Mouse (Mus musculus) forebrain, embryonic 11.5 days (tissue): ENCODE results near the gene Nhlrc4. TPM values are rescaled to one million over a fixed set of nuclear protein-coding genes. Genes with fewer than 3 reads are reported as not detected.

Experiments used
- ATAC-seq: fragments of 200-750 bp; cut with Nextera tagmentation; replicated peaks from 2 replicates; pipeline ENCODE4 v1.8.0; 2017; ENCODE audit warnings: moderate TSS enrichment; ENCODE audit not compliant: low FRiP score
- DNase-seq: peaks from one replicate; pipeline ENCODE4 v3.0.0-alpha.2; 2017; ENCODE audit warnings: low spot score
- H3K27ac ChIP-seq: fragments of 300-500 bp; sonication (generic); 2 replicates; pipeline ENCODE4 v1.5.1; 2014; ENCODE audit warnings: low read depth, low read length
- H3K27me3 ChIP-seq: fragments of 300-500 bp; sonication (generic); 2 replicates; pipeline ENCODE4 v1.6.1; 2014; ENCODE audit warnings: mild to moderate bottlenecking, low read length, mixed read lengths; ENCODE audit not compliant: control insufficient read depth, insufficient read depth
- H3K36me3 ChIP-seq: fragments of 300-500 bp; sonication (generic); 2 replicates; pipeline ENCODE4 v1.6.1; 2014; ENCODE audit warnings: mild to moderate bottlenecking, low read length, moderate library complexity, mixed read lengths; ENCODE audit not compliant: control insufficient read depth, insufficient read depth
- H3K4me1 ChIP-seq: fragments of 300-500 bp; sonication (generic); replicated peaks from 2 replicates; pipeline ENCODE4 v1.6.1; 2014; ENCODE audit warnings: low read length, mixed read lengths; ENCODE audit not compliant: control insufficient read depth, insufficient read depth
- H3K4me2 ChIP-seq: fragments of 300-500 bp; sonication (generic); 2 replicates; pipeline ENCODE4 v1.6.1; 2014; ENCODE audit warnings: low read depth, mild to moderate bottlenecking, low read length, moderate library complexity, mixed read lengths; ENCODE audit not compliant: severe bottlenecking
- H3K4me3 ChIP-seq: fragments of 300-500 bp; sonication (generic); 2 replicates; pipeline ENCODE4 v1.5.1; 2014; ENCODE audit warnings: low read depth, low read length
- H3K9ac ChIP-seq: fragments of 300-500 bp; sonication (generic); 2 replicates; pipeline ENCODE4 v1.6.1; 2014; ENCODE audit warnings: low read length
- H3K9me3 ChIP-seq: fragments of 300-500 bp; sonication (generic); 2 replicates; pipeline ENCODE4 v1.6.1; 2016; ENCODE audit warnings: low read length, mixed read lengths; ENCODE audit not compliant: control insufficient read depth
- WGBS: fragments of 180-500 bp; shearing (Covaris S2); extraction: QIAGEN DNeasy Blood & Tissue Kit; methylation state at CpG from one replicate; pipeline ENCODE4 v1.1.7; 2014; 5-methylcytosine and 5-hydroxymethylcytosine counted together
- polyA plus RNA-seq: library from polyadenylated mRNA; unstranded; fragments of >200 nt; fragmentation: Nextera tagmentation; extraction: Ambion mirVana; gene quantifications from 2 replicates; pipeline ENCODE4 v1.2.1, GENCODE M21; 2014

Nhlrc4 gene
- polyA plus RNA-seq, 1 experiment from 2014 or later = 0.59 TPM

- Histone ChIP-seq H3K4me2 (no peak overlapping the region), H3K27ac (no peak overlapping the region), H3K9ac (no peak overlapping the region), H3K9me3 (no peaks in the 10 kb centered on the region), H3K36me3 (peaks cover 2% of the 10 kb centered on the region; the same call in 1 of the 2 replicates), H3K4me3 (no peak overlapping the region), H3K4me1 (no peaks in the 10 kb centered on the region; the same call in 1 of the 2 replicates), H3K27me3 (no peaks in the 10 kb centered on the region)
- no peak for ATAC-seq
- DNase-seq = no peak
- WGBS = 78% methylated on average over 2 of the region's 2 CpGs
These were observed 19.4 kb downstream of the Nhlrc4 start for GRCm38 (mm10) chr17:25925348-25925747.

DNA sequence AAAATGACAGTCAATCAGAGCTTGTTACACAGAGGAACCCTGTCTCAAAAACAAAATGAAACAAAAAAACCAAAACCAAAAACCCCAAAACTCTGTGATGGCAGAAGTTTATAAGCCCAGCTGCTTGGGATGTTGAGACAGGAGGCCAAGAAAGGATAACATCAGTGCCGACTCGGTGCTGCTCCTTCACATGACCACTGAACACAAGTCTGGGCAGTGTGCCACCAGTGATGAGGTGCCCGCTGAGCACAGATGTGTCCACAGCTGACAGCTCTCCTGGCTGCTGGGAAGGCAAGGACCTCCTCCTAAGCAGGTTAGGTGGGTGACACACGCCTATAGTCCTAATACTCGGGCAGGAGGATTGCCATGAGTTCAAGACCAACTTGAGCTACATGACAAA, 22.6 kb downstream of the Nhlrc4 start:
- Histone ChIP-seq H3K4me2 (no peak overlapping the region), H3K27ac (no peak overlapping the region), H3K36me3 (no peaks in the 10 kb centered on the region), H3K9me3 (no peaks in the 10 kb centered on the region), H3K4me1 (peaks cover 5% of the 10 kb centered on the region), H3K27me3 (no peaks in the 10 kb centered on the region), H3K9ac (no peak overlapping the region), H3K4me3 (no peak overlapping the region)
- no peak for DNase-seq
- 85% methylated on average over 5 of the region's 5 CpGs for WGBS
- ATAC-seq = no peak

DNA sequence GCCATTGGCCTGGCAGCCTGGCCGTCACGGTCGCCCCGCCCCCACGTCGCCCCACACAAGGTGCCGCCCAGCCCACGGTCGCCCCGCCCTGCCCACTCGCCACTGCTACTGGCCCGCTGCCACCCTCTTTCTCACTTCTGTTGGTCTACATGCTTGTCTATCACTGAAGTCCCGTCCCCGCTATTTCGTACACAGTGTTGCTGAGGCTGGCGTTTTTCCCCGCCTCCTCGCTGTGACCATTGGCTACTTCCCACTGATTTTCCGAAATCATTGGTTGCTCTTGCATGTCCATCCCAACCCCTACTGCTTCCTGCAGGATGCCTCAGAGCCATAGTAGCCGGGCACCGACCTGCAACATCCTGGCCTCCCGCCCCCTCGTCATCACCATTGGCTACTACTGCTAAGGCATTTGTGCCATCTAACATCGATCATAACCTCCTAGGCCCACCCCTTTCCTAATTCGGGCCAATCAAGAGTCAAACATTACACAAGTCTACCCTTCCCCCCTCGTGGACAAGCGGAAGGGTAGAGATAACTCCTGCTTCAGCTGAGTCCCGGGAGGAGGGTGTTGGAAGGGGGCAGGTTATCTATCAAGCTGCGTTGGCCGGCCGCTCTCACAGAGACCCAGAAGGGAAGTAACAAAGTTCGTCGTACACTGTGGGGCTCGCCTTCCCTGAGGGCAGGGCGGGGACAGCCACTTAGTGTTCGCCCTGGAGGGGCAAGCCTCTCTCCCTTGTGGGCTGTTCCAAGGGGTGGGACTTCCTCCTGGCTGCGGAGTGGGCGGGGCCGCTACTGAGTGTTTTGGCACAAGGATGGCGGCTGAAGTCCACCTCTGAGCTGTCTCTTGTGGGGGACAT, 24.7 kb downstream of the Nhlrc4 start:
- Histone ChIP-seq H3K27me3 (no peaks in the 10 kb centered on the region), H3K36me3 (no peaks in the 10 kb centered on the region), H3K4me1 (peaks cover 5% of the 10 kb centered on the region), H3K9ac (peak overlapping the region; percentile 68), H3K27ac (peak overlapping the region; percentile 86), H3K9me3 (no peaks in the 10 kb centered on the region), H3K4me2 (peak overlapping the region; percentile 85), H3K4me3 (peak overlapping the region; percentile 96)
- WGBS = under 1% methylated on average over 37 of the region's 40 CpGs
- ATAC-seq (peak; percentile 98), DNase-seq (peak; percentile 100)

- no peaks in the 10 kb centered on the region for H3K9me3 ChIP-seq
- no peaks in the 10 kb centered on the region for H3K36me3 ChIP-seq
- peak within 1 kb of the TSS; percentile 96 for H3K4me3 ChIP-seq
- H3K4me2 ChIP-seq = peak within 1 kb of the TSS; percentile 92
- peaks cover 5% of the 10 kb centered on the region for H3K4me1 ChIP-seq
- H3K9ac ChIP-seq = peak within 1 kb of the TSS; percentile 88
- no peaks in the 10 kb centered on the region for H3K27me3 ChIP-seq
- WGBS = under 1% methylated on average over 62 of the region's 78 CpGs
- ATAC-seq = peak; percentile 6; the same call in 1 of the 2 replicates
- DNase-seq = peak; percentile 81
- H3K27ac ChIP-seq = peak within 1 kb of the TSS; percentile 86
These were observed 25.5 kb downstream of the Nhlrc4 start, which contains the start of gene Rab40c for GRCm38 (mm10) chr17:25919144-25919785. TSS of gene Rab40c (minus strand) at chr17:25919727.

DNA sequence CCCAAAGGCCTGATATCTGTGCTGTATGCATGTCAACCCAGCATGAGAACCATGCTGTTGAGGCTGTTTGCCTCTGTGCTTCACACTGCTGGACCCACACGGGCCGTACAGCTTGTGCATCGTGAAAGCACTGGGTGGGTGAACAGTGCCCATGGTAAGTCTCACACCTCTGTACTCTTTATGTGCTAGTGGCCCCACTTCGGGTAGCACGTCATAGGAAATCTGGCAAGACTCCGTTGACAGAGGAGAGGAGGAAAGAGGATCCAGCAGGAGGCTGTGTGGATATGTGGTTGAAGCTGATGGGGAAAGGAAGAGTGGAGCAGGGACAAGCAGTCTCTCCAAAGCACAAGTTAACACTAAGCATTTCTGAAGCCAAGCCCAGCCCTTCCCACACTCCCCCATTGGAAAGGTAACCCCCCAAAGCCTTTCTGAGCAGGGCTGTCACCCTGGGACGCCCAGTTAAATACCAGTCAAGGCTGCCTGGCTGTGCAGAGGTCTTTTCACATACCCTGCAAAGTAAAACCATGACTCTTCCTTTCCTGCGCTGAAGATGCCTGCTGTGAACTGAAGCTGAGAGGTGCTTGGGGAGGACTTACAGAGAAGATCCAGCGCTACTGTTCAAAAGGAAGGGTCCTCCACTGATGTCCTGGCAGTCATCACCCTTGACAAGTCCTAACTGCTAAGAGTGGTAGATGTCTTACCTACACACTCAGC, 26.6 kb downstream of the Nhlrc4 start:
- H3K27me3 ChIP-seq = no peaks in the 10 kb centered on the region
- no peaks in the 10 kb centered on the region for H3K9me3 ChIP-seq
- H3K4me3 ChIP-seq = peak overlapping the region; percentile 96
- DNase-seq (no peak), ATAC-seq (no peak)
- H3K27ac ChIP-seq = no peak overlapping the region
- H3K36me3 ChIP-seq = no peaks in the 10 kb centered on the region
- WGBS = 83% methylated on average over 9 of the region's 9 CpGs
- H3K4me2 ChIP-seq = peak overlapping the region; percentile 92
- H3K9ac ChIP-seq = peak overlapping the region; percentile 88; the same call in 1 of the 2 replicates
- peaks cover 5% of the 10 kb centered on the region for H3K4me1 ChIP-seq

GRCm38 (mm10) chr17:25916931-25917647, 27.7 kb downstream of the Nhlrc4 start:
- Histone ChIP-seq H3K27ac (no peak overlapping the region), H3K4me1 (peaks cover 5% of the 10 kb centered on the region), H3K9ac (no peak overlapping the region), H3K4me3 (no peak overlapping the region), H3K36me3 (no peaks in the 10 kb centered on the region), H3K9me3 (no peaks in the 10 kb centered on the region), H3K4me2 (no peak overlapping the region), H3K27me3 (no peaks in the 10 kb centered on the region)
- no peak for DNase-seq
- WGBS = 91% methylated on average over 8 of the region's 8 CpGs
- ATAC-seq = no peak

DNA sequence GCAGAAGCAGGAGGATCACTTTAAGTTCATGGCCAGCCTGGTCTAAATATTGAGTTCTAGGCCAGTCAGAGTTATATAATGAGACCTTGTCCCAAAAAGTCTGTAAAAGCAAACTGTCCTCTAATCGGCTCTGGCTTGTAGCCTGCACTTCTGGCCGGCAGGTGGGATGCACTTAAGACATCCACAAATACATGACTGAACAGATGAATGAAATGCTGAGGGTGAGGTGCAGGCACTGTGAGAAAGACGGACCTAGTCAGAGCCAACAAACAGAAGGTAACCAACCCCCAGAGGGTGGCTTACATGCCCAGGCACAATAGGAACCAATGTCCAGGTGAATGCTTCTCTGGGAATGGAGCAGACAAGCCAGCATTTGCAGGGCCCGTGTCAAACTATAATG, 30.5 kb downstream of the Nhlrc4 start:
- no peak for DNase-seq
- H3K9me3 ChIP-seq = no peaks in the 10 kb centered on the region
- H3K9ac ChIP-seq = no peak overlapping the region
- H3K4me1 ChIP-seq = peaks cover 5% of the 10 kb centered on the region
- no peak overlapping the region for H3K4me3 ChIP-seq
- ATAC-seq = no peak
- 84% methylated on average over 4 of the region's 4 CpGs for WGBS
- H3K27ac ChIP-seq = no peak overlapping the region
- H3K4me2 ChIP-seq = no peak overlapping the region
- no peaks in the 10 kb centered on the region for H3K36me3 ChIP-seq
- no peaks in the 10 kb centered on the region for H3K27me3 ChIP-seq

- peaks cover 5% of the 10 kb centered on the region for H3K4me1 ChIP-seq
- DNase-seq (no peak), ATAC-seq (no peak)
- H3K36me3 ChIP-seq = no peaks in the 10 kb centered on the region
- H3K4me2 ChIP-seq = no peak overlapping the region
- H3K27ac ChIP-seq = no peak overlapping the region
- H3K4me3 ChIP-seq = no peak overlapping the region
- 77% methylated on average over 1 of the region's 1 CpGs for WGBS
- no peak overlapping the region for H3K9ac ChIP-seq
- no peaks in the 10 kb centered on the region for H3K27me3 ChIP-seq
- no peaks in the 10 kb centered on the region for H3K9me3 ChIP-seq
These were observed 30.9 kb downstream of the Nhlrc4 start for GRCm38 (mm10) chr17:25913877-25914275.
